Mouse (Mus musculus): Measurements from ENCODE around the gene Nr1h2.

The Nr1h2 gene

DNA sequence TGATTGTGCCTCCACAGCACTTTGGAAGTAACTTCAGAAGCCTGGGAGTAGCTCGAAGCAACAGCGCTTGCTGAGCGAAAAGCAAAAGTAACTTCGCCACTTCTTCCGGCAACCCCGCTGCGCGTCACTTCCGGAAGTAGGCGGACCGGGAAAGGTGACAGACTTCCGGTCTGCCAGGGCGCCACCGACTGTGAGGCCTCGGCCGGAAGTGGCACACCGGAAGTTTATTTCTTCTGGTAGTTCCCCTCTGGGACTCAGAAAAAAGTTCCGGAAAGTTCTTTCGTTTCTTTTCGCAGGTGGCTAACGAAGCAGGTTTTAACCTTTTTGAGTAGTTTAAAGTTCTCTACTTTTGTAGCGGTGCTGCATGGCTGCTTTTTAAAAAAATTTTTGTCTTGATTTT lies at the start of gene Nr1h2:
TSS of gene Nr1h2 (minus strand) at position 126 of the 400 bp plus-strand sequence.
- peak; percentile 93 for DNase-seq

DNA sequence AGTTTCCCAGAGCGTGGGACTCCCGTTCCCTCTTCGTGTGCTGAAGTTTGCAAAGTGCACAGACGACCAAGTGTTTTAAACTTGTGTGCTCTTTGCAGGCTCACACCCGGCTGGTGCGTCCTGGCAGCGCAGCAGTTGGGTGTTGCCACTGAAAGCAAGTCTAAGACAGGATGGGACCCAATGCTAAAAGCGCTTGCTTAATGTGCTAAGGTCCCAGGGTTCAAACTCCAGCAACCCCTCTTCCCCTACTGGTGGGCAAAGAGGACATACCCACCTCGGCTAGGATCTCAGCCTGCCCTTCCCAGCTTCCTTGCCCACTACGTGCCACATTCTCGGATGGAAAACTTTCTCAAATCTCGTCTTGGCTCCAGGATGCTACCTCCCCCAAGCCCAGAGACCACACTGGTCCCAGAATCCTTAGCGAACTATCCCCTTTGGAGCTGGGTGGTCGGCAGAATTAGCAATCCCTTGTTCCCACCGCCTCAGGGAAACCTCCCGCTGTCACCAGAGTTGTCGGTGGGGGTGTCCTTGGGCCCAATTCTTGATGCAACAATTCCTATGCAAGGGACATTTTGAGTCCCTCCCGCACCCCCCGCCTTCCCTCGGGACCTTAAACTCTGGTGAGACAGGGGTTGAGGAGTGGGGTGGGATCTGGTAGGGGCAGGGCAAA lies 49.6 kb upstream of the Nr1h2 start:
- DNase-seq: peak; percentile 62

DNA sequence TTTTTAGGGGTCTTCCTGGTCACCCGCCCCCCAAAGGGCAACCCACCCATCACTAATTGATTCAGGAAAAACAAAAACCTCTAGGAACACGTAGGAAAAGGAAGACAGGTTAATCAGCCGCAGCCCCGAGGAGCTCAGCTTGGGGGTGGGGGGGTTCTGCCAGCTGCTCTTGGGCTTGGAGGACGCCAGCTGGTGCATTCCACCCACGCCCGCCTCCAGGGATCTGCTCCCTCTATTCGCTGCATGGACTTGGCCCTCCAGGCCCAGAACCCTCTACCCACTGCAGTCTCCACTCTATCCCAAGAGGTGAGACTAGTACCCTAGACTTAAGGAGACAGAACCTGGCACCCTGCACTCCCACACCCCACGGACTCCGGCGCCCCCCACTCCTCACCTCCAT lies 48.7 kb upstream of the Nr1h2 start:
- DNase-seq: peak; percentile 89

DNA sequence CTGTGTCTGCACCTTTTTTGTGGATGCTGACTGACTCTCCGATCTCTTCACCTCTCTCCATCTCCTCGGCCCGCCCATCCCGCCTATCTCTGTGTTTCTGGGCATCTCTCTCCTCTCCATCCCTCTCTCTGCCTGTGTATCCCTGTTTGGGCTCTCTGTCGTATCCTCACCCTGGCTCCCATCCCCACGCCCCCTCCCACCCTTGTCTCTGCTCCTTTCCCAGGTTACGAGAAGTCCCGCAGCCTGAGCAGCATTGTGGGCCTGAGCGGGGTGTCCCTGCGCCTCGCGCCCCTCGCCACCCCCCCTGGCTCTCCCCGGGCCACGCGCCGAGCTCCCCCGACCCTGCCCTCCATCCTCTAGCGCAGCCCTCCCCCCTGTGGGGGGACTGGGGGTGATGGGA lies 47.9 kb upstream of the Nr1h2 start:
- peak; percentile 63 for DNase-seq

DNA sequence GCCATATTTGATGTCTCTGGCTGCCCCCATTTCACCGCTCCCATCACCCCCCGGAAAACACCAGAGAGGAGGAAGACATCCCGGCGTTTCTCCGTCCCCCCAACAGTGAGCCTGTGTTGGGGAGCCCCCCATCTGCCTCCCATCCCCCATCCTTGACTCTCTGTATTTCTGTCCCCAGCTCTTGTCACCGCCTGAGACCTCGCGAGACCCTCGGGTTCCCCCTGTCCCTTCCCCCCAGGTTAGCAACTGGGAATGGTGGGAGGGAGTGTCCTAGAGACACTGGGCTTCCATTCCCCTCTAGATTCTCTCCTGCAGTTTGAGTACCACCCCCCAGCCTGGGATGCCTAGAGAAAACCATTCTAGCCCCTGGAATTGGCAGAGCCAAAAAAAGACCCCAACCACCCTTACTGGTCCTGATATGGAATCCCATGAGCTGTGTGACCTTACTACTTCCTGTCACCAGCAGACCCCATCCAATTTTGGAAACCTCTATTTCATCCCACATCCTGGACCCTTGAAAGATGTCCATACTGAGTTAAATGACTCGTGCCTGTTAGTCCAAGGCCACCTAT lies 47.0 kb upstream of the Nr1h2 start:
- DNase-seq: peak; percentile 64

DNA sequence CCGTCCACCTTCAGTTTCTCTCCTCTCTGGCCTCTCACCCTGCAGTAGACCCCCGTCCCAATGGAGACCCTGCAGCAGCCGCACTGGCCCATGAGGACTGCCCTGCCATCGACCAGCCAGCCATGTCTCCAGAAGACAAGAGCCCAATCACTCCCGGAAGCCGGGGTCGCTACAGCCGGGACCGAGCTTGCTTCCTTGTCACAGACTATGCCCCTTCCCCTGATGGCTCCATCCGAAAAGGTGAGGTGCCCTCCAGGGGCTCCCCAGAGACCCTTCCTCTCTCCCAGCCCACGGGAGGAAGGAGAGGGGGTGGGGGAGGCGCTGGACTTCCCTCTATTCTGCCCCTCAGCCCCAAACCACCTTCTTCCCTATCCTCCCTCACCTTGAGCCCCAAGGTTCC lies 44.6 kb upstream of the Nr1h2 start:
- DNase-seq: peak; percentile 67

DNA sequence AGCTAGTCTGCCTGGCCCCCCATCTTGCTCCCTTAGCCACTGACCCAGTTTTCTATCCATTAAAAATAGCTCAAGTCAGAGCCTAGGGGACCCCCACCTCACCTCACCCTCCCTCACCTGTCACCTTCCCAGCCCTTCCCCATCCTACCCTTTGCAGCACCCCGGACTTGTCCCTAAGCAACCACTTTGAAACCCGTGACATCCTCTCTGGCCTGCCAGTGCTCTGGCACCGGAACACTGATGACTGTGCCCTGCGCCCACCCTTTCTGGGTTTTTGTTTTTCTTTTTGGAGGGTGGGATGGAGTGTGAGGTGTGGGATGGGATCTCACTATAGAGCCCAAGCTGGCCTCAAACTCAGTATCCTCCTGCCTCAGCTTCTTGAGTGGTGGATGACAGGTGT lies 43.9 kb upstream of the Nr1h2 start:
- peak; percentile 54 for DNase-seq

DNA sequence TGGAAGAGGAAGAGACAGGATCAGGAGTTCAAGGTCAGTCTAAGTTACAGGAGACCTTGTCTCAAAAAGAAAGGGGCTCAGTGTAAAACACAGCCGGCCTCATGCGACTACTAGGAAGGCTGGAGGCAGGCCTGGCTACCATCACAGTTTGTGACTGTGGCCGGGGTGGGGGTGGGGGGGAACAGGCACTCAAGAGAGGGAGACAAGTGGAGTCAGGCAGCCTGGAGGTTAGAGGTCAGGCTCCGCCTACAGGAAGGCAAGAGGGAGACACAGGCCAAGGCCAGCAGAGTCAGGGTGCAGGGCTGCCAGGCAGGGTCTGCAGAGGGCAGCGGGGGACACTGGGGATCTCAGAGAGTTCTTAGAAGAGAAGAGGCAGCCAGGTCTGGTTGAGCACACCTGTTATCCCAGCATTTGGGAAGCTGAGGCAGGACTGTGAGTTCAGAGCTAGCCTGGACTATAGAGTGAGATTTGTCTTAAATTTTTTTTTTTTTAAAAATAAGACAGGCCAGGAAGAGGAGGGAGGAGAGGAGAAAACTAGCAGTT lies 43.3 kb upstream of the Nr1h2 start:
- DNase-seq: peak; percentile 64

DNA sequence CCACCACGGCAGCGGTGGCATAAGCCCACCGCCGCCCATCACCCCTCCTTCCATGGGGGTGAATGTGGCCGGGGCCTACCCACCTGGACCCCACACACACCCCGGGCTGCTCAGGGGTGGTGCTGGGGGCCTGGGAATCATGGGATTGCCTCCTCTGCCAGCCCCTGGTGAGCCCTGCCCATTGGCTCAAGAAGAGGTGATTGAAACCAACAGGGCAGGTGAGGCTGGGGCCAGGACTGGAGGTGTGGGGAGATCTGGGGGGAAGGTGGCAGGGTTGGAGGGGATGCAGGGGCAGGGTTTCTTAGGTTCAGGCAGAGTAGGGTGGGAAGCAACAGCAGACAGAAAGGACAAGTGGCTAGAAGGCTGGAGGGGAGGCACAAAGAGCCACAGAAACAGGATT lies 42.3 kb upstream of the Nr1h2 start:
- DNase-seq: peak; percentile 64

DNA sequence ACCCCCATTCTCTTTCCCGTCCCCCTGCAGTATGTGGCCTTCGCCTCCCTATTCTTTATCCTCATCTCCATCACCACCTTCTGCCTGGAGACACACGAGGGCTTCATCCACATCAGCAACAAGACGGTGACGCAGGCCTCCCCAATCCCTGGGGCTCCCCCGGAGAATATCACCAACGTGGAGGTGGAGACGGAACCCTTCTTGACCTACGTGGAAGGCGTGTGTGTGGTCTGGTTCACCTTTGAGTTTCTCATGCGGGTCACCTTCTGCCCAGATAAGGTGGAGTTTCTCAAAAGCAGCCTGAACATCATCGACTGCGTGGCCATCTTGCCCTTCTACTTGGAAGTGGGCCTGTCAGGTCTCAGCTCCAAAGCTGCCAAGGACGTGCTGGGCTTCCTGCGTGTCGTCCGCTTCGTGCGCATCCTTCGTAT lies 41.4 kb upstream of the Nr1h2 start:
- DNase-seq: peak; percentile 66

DNA sequence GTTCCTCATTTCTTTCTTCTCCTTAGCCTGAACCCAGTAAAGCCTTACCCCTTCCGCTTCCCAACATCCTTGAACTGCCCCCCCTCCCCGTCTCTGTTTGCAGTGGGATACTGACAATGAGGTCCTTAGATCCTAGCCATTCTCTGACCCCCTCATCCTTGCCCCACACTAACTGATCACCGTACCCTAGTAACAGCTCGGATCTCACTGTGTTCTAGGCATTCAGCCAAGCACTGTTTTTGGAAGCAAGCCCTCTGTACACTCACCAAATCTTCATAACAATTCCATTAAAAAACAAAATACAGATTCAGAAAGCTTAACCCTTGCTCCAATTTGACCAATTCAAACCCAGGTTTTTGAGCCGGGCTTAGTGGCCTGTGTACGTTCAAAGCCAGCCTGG lies 40.5 kb upstream of the Nr1h2 start:
- peak; percentile 90 for DNase-seq

DNA sequence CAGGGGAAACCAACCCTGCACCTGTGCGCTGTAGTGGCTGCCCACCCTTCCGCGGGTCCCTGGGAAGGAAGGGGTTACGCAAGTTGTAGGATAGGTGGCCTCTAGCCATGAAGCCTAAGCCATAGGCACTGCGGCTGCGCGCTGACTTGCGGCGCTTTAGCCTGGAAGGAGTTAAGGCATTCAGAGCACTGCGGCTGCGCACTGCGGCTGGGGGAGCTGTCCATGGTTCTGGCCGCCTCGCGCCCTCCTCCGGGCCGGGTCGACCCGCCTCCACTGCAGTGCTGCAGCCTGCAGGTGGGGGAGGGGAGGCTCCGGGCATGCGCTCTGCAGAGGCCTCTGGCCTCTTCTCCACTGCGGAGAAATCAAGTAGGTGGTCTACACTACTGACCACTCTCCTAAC lies 40.0 kb upstream of the Nr1h2 start:
- DNase-seq: peak; percentile 98

DNA sequence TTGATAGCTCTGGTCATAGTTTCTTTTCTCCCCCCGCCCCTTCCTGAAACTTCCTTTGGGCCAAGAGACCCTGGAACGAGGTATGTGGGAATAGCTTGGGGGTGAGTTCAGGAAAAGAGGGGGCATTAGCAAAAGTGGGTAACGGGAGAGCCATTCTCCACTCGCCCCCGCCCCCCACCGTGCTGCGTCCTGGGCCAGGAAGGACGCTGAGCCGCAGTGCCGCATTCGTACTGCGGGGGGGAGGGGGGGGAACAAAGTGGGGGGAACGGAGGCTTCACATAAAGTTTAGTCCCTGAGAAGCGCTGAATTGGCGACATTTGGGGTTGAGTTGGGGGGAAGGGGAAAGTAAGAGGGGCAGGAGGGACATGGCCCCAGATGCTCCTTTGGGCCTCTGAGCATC lies 39.3 kb upstream of the Nr1h2 start:
- peak; percentile 76 for DNase-seq

DNA sequence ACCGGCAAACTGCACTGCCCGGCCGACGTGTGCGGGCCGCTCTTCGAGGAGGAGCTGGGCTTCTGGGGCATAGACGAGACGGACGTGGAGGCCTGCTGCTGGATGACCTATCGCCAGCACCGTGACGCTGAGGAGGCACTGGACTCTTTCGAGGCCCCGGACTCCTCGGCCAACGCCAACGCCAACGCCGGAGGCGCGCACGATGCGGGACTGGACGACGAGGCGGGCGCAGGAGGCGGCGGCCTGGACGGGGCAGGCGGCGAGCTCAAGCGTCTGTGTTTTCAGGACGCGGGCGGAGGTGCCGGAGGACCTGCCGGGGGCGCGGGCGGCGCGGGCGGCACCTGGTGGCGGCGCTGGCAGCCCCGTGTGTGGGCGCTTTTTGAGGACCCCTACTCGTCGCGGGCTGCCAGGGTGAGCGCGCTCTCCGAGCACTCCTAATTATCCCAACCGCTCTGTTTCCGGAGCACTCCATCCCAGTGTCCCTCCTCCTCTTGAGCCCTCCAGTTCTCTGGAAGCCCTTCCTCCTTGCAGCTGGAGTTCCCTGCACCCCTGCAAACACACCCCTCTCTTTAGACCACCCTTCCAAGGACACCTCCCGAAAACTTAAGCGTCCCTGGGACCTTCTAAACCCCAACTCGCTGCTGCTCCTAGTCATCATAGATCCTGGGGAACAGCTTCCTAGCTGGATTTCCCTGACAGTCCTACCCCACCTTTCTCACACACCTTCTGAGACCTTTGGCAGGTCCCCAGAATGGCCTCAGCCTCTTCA lies 37.8 kb upstream of the Nr1h2 start:
- DNase-seq: peak; percentile 81

DNA sequence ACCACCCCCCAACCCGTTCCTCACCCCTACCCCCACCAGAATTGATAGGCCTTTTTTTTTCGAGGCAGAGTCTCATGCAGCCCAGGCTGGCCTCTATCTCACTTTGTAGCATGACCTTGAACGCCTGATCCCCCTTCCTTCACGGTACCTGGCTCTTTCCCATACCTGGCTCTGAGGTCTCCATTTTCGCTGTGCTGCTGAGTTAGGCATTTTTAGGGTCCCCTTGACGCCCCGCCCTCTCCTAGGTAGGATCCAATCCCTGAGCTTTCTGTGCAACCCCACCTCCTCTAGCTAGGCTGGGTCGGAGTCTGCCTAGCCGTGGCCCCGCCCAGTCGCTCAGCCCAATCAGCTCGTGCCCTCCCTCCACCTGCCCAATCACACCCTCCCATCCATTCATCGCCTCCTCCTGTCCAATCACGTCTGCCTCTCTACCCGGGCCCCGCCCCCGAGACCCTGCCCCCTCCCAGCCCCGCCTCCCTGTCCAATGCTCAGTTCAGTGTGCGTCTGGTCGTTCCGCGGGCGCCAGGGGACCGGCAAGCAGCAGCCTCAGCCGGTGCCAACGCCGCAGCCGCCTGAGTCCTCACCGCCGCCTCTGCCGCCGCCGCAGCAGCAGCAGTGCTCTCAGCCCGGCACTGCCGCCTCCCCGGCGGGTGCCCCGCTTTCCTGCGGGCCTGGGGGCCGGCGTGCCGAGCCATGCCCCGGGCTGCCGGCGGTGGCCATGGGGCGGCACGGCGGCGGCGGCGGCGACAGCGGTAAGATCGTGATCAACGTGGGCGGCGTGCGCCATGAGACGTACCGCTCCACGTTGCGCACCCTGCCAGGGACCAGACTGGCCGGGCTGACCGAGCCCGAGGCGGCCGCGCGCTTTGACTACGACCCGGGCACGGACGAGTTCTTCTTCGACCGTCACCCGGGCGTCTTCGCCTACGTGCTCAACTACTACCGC lies 36.9 kb upstream of the Nr1h2 start, which contains the start of gene Kcnc3:
TSS of gene Kcnc3 (plus strand) at position 263 of the 946 bp plus-strand sequence.
- DNase-seq: peak; percentile 100

DNA sequence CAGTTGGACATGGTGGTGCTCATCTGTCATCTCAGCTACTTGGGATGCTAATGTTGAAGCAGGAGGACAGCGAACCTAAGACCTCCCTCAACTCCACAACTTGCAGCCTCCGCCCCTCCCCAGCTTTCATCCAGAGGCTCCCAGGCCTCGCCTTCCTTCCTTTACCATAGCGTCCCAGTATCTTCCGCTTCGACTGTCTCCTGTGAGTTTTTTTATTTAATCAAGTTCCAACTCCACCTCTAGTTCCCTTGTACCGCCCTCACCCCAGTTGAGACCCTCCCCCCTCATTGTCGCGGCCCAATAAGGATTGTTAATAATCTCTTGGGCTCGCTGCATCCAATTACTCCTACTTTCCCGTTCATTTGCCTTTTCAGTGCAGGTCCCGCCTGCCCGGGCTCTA lies 36.2 kb upstream of the Nr1h2 start:
- peak; percentile 82 for DNase-seq

DNA sequence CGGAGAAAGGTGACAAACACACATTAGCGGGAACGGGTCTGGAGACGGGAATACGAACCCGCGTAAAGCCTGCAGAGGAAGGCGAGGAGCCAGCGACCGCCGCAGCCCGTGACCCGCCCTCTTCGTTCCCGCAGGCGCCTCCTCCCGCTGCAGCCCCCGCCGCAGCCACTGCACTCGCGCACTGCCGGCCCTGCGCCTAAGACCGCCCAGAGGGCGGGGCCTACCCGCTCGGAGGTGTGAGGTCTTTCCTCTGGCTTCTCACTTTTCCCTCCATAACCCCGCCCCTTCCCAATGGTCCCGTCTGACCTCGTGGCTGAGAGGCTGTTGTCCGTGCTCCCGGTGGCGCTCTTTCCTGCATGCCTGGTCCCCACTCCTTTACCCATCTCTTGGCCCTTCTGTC lies 35.4 kb upstream of the Nr1h2 start:
- peak; percentile 99 for DNase-seq

DNA sequence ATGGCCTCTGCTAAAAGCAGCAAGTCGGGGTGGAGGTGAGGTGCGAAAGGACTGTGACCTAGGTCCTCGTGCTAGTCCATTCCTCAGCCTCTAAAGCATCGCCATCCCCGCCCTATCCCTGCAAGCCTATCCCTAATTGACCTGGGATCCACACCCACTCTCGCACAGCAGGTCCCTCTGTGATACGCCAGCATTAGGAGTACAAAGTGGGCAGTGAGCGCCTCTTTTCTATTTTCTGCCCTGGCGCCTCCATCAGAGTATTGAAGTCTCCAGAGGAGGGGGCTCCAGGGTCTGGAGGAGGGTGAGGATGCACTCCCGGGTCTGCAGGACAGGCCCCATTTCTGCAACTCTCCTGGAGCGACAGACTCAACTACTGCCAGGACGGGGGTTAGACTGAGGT lies 34.6 kb upstream of the Nr1h2 start:
- DNase-seq: peak; percentile 79

DNA sequence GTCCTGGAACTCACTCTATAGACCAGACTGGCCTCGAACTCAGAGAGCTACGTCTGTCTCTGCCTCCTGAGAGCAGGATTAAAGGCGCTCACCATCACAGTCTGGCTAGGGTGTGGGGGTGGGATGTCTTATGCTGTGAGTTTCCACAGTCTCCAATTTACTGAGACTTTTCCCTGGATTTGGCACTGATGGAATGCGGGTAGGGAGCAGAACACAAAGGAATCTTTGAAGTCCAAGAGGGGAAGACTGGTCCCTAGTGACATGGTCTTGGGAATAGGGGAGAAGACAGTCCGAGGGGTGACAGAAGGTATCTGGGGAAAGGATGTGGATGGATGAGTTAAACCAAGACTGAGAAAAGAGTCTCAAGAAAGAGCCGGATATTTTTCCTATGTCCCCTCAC lies 33.9 kb upstream of the Nr1h2 start:
- peak; percentile 60 for DNase-seq

DNA sequence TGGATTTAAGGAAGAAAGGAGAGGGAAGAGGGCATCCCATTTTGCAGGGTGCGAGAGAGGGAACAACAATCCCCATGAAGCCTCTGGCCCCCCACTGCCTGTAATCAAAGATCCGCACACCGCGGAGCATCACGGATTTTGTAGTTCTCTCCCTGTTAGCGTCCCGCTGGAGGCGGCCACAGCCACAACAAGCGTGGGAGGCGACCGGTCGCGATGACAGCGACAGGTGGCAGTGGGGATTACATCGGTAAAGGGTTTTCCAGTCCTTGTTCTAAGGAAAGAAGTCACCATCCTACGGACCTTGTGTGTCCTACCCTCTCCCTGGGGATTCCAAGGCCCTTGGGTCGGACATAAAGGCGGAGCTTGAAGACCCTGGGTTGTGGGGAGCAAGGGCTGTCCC lies 33.2 kb upstream of the Nr1h2 start:
- DNase-seq: peak; percentile 92

DNA sequence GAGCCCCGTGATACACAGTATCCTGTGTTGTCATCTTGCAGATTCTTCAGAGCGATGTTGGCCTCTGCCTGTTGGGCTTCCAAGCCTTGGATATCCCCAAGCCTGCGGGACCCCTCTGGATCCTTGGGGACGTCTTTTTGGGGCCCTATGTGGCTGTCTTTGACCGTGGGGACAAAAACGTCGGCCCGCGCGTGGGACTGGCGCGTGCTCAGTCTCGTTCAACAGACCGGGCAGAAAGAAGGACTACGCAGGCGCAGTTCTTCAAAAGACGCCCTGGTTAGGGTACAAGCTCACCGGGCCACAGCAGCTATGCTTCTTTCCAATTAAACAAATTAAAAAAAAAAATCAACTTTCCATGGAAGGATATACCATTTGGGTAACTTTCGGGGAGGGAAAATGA lies 32.8 kb upstream of the Nr1h2 start:
- peak; percentile 89 for DNase-seq

DNA sequence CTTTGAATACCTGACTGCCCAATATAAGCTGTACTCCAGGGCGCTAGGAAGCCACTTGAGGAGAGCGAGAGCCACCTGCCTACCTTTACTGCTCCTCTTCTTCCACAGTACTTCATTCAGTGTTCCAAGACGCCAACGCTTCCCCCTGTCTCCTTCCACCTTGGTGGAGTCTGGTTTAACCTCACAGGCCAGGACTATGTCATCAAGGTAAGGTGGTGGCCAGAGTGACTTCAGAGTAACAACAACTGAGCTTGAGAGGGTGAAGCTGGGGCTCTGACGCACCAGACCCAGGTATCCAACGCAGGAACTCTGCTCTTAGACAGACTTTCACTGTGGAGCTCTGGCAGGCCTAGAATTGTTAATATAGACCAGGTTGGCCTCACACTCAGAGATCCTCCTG lies 31.9 kb upstream of the Nr1h2 start:
- peak; percentile 51 for DNase-seq

DNA sequence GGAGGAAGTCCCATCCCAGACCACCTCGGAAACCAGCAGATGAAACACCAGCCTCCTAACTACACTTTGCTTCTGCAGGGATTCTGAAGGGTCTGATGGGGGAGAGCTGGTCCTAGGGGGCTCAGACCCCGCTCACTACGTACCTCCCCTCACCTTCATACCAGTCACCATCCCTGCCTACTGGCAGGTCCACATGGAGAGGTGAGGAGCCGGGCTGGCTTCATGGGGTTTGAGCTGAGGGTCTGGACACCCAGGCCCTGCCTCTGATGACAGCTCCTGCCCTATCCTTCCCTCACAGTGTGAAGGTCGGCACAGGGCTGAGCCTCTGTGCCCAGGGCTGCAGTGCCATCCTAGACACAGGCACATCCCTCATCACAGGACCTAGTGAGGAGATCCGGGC lies 31.2 kb upstream of the Nr1h2 start:
- peak; percentile 53 for DNase-seq

Measured in cerebellum, adult 9-11 months (tissue).